Mouse (Mus musculus): ENCODE results near the gene Olfr223.
A peak's percentile ranks its signal among the peaks of the same experiment; 100 is the strongest.
"Not testable (repeated sequence)": the region's sequence is repeated elsewhere in the genome, so short reads cannot be mapped to it uniquely, and the experiment has no call there.

Gene Olfr223

DNA sequence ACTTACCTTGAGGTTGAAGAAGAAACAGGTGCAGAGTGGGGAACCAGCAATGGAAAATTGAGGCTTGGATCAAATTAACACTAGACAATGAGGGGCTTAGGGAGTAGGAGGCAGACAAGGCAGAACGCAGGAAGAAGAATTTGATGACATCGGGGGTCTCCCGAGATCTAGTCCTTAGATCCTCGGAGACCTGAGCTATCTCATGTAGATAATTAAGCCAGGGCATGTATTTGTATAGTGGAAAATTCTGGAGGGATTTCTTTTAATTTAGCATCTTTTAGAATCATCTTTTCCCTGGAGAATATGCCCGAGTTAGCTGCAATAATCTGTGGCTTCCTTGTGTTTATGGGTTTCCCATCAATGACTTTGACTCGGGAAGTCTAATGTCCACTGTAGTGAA is at the start of gene Olfr223:
Olfr223 (minus strand) TSS at position 101 of the 400 bp plus-strand sequence.
- no peak for ATAC-seq (ENCODE audit: low TSS enrichment)

DNA sequence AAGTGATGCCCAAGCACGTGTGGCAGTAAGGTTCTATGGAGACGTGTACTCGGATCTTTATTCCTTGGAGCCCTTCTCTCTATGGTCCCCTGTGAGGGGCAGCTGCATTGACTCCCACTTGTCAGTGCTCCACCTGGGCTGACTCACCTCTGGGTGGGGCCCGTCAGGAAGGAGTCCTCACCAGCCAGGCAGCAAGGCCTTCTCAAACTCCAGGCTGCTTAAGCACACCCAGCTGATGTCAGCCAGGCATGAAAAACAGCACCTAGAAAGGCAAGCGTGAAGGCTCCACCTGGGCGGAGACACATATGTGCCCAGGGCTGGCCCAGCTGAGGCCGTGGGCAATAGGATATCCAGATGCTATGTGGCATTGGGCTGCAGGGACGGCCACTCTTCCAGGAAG is 49.3 kb upstream of the Olfr223 start:
- no peak for ATAC-seq (ENCODE audit: low TSS enrichment)

DNA sequence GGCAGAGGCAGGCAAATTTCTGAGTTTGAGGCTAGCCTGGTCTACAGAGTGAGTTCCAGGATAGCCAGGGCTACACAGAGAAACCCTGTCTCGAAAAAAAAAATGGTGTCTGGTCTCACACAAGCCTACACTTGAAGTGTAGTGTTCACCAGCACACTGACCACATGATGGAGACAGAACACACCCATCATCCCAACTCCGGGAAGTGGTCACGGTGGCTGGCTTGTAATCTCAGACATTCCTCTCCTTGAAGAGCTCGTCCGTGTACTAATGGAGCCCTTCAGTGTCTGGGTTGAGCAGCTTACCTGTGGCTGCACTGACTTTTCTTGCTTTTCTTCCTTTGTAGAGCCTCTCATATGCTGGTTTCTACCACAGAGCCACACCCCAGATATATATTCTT is 48.1 kb upstream of the Olfr223 start:
- ATAC-seq (ENCODE audit: low TSS enrichment), result no peak

DNA sequence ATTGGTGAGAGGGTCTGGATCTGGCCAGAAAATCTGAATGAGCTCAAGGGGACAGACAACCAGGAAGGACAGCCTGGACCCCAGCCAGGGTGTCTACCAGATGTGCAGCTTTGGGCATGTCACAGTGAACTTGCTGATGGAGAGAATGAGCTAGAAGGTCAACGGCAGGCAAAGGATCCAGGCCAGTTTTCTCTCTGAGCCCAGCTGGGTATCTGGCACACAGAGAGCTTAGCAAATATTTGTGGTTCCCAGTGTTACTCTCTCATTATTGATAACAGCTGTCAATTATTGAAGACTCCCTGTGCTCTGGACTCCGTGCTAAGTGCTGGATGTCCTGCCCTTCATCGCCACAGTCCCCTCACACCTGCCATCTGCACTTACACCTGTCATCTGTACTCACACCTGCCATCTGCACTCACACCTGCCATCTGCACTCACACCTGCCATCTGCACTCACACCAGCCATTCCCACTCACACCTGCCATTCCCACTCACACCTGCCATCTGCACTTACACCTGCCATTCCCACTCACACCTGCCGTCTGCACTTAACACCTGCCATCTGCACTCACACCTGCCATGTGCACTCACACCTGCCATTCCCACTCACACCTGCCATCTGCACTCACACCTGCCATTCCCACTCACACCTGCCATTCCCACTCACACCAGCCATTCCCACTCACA is 47.0 kb upstream of the Olfr223 start:
- no peak for ATAC-seq (ENCODE audit: low TSS enrichment)

DNA sequence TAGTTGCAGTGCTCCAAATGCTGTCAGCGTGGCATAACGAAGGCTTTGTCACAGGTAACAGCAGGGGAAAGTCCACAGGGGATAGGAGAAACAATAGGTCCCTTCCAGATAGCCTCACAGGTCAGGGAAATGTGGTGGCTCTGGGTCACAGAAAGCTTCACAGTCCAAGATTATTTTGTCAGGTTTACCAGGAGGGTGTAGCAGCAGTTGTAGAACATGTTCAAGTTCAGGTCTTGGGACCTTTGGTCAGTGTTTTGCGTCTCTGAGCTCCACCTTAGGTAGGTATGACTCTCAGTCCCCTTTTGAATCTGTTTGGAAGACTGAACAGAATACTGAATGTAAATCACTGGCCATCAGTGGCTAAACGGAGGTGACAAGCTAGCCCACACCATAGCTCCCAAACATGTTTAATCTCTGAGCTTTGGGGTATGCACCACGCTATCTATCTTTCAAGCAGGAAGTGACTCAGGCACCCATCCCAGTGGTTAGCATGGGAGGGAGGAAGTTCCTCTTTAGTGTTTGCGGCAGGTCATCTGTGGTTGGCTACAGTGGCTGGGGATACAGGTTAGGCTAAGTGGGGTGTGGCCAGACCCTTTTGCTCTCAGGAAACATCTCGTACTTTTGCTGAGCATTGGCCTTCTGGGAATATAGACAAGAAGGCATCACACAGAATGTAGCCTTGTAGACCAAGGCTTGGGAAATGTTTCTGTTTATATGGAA is 43.8 kb upstream of the Olfr223 start:
- ATAC-seq (ENCODE audit: low TSS enrichment), result no peak

DNA sequence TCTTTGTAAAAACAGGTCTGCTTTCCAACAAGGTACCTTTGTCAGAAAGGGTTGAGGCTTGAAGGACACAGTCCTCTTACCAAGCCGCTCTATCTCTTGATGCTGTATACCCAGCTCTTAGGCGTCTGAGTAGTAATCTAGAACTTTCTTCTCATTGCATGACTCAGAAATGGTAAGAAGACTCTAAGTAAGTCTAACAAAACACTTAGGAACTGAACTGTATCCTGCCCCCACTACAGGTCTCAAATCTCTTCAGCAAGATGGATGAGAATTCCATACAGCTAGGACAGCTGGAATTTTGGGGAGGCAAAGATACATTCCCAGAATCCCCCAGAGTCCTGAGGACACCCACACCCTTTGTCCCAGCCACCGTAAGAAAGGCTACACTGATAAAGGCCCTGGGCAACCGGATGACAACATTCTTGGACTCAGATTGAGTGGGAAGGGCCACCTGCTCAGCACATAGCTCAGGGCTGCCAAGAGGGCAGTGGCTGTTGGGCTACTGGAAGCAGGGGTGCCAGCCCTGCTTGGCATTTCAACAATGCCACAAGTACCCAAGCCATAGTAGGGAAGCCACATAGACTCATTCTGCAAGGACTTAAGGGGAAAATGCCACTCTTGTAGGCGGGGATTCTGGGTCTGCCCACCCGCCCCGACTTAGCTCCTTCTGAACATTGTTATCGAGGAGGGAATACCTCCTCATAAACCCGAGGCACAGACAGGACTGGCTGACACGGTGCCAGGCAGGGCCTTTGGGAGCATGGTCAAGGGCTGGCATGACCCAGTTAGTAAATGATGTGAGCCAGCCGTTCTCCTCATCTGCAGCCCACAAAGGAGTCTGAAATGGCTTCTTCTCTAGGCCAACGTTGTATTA is 43.0 kb upstream of the Olfr223 start:
- no peak for ATAC-seq (ENCODE audit: low TSS enrichment)

DNA sequence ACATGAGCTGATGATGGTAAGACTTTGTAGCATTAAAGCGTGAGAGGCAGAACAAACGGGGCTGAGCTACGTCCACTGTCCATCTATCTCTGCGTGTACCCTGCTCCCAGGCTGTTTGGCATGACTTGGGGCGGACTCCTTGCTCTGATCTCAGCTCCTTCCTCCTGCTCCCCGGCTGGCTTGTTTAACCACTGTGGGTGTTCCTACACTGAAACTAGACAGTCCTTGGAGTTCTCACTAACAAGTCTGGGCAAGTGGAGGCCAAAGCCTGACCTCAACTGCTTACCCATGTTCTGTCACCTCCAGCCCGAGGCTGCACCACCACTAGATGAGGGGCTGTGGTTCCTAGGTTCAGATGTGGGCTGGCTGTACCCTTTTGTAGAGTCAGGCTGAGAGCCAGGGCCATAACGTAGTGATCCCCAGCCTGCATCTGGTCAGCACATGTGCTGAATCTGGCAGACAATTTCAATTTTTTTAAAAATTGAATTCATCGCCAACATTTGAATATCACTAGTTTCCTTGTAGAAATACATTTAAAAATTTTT is 42.2 kb upstream of the Olfr223 start:
- no peak for ATAC-seq (ENCODE audit: low TSS enrichment)

DNA sequence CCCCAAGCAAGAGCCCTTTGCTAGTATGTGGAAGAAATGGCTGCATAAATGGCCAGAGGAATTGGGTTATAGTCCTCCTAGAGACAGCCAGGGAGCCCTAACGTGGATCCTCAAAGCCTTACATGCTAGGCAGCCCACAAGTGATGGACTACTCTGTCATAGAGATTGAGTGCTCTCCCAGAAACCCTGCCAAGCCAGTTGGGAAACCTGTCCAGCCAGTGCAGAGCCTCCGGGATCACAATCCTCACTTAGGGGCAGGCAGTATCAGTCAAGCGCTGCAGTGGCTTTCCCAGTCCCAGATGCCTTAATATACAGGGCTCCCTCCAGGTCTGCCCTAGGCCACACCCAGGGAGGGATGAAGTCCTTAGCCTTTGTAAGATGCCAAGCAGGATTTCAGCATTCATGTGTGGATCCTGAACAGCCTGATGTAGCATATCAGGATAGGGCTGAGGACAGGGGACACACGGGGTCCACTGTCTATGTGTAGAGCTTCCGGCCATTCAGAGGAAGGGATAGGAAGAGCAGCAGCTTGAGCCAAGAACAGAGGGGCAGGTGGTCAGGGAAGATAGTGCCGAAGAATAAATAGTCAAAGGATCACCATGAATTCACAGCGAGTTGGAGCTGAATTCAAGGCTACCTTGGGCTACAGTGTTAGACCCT is 41.0 kb upstream of the Olfr223 start:
- no peak for ATAC-seq (ENCODE audit: low TSS enrichment)

DNA sequence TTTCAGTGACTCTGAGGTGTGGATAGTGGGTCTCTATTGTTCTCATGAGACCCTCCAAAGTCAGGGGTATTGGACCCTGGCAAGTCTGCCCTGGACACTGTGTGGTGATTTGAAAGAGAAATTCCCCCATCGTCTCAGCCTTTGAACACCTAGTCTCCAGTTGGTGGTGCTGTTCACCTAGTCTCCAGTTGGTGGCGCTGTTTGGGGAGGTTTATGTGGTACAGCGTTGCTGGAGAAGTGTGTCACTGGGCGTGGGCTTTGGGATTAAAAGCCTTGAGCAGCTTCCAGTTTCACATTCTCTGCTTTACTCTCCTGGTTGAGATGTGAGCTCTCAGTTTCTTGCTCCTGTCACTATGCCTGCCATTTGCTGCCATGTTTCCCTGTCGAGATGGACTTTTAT is 39.9 kb upstream of the Olfr223 start:
- peak; percentile 59; the same call in 1 of the 2 replicates for ATAC-seq (ENCODE audit: low TSS enrichment)

DNA sequence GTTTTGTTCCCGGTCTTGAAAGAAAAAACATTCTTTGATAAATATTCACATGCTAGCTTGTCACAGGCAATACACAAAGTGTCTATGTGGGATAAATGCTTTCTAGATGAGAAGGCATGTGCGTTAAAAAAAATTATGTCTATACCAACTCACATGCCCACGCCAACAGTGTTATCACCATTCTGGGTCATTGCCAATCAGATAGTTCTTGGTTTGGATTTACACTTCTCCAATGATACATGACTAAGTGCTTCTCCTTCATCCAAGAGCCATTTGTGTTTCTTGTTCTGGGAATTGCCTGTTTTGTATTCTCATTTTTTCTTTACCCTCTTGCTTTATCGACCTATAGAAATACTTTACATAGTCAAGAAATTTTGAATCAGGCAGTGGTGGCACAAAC is 38.9 kb upstream of the Olfr223 start:
- no peak for ATAC-seq (ENCODE audit: low TSS enrichment)

DNA sequence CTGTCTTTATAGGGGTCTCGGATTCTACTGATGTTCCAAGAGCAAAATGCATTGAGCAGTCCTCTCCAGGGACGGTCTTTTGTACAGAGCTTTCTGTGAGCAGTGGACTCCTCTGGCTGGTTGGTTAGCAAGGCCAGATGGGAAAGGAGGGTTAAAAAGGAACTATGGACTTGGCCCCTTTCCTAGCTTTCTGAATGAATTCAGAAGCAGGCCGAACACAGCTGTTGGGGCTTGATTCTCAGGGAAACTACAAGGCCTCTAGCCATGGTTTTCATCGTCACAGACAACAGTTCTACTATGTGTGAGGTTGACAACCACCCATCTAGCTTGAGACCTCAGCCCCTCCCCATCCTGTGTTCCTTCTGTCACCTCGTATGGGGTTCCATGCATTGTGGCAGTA is 36.8 kb upstream of the Olfr223 start:
- ATAC-seq (ENCODE audit: low TSS enrichment), result no peak

DNA sequence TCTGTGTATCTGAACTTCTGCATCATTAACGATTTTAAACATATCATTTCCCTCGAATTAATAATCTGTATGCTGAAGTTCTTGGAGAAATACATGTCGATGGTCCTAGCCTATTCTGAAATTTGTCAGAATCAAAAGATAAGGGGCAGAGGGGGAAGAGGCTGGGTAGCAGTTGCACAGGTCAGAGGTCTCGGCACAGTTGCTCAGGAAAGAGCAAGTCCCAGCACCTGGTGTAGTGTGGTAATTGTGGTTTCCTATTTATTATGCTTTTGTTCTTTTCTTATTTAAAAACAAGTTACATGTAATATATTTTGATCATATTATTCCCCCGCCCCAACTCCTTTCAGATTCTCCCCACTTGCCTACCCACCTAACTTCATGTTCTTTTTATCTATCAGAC is 35.1 kb upstream of the Olfr223 start:
- ATAC-seq (ENCODE audit: low TSS enrichment), result no peak

DNA sequence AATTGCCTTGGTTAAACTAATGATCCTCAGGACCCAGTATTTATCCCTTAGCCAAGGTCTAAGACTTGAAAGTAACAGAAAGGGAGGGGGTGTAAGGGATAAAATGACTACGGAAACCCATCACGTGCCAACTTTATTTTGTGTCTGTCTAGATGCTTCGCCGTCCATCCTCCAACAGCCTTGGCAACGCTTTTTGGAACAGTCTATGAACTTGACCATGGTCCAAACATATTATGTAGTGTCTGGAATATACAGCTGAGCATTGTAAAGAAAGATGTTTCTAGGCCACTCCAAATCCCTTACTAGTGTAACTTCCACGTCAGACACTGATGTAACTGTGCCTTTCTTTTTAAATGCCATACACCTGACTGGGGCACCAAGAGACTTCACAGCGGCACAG is 33.1 kb upstream of the Olfr223 start:
- no peak for ATAC-seq (ENCODE audit: low TSS enrichment)

DNA sequence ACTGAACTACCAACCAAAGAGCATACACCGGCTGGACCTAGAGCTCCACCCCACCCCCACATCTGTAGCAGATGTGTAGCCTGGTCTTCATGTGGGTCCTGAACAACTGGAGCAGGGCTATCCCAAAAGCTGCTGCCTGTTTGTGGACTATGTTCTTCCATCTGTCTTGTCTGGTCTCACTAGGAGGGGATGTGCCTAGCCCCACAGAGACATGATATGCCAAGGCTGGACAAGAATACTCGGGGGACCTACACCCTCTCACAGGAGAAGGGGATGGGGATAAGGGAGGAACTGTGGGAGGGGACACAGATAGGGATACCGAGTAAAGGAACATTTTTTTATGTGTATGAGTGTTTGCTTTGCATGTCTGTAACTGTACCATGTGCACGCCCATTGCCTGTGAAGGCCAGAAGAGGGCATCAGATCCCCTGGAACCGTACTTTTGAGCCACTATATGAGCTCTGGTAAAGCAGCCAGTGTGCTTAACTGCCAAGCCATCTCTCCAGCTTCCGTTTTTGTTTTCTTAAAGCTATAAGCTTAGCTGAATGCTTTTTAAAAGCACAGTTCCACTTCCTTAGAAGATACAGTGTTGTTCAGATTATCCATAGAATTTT is 31.0 kb upstream of the Olfr223 start:
- peak; percentile 90 for ATAC-seq (ENCODE audit: low TSS enrichment)

DNA sequence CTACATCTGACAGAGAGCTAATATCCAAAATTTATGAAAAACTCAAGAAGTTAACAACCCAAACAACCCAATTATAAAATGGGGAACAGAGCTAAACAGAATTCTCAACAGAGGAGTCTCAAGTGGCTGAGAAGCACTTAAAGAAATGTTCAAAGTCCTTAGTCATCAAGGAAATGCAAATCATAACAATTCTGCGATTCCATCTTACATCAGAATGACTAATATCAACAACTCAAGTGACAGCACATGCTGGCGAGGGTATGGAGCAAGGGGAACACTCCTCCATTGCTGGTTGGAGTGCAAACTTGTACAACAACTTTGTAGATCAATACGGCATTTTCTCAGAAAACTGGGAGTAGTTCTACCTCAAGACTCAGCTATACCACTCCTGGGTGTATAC is 29.1 kb upstream of the Olfr223 start:
- ATAC-seq (ENCODE audit: low TSS enrichment), result no peak

DNA sequence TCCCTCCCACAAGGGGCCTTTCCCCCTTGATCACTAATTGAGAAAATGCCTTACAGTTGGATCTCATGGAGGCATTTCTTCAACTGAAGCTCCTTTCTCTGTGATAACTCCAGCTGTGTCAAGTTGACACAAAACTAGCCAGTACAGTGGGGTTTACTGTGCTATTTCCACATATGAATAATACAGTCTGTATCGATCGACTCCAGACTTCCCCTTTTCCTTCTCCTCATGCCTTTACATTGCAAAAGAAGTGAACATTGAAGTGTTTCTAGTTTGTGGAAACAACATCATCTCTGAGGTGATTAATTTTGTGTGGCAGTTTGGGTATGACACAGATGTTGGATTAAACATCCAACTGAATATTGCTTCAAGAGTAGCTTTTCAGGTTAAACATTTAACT is 23.9 kb upstream of the Olfr223 start:
- not testable (repeated sequence) for ATAC-seq (ENCODE audit: low TSS enrichment)

DNA sequence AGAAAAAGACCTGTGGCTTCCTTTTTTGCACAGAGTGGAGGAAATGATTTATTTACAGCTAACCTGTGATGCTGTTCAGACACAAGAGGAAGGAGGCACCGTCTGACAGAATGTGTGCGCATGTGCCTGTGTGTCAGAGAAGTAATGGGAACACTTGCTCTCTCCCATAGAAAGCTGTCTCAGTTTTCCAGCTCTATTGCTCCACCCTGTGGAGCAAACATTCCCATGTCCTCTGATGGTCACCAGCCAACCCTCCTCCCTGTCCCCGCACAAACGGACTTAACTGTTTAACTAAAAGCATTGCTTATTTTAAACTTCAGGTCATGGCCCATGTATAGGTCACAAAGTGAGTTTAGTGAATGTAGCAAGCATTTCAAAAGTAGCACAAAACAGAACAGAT is 21.0 kb upstream of the Olfr223 start:
- peak; percentile 92 for ATAC-seq (ENCODE audit: low TSS enrichment)

DNA sequence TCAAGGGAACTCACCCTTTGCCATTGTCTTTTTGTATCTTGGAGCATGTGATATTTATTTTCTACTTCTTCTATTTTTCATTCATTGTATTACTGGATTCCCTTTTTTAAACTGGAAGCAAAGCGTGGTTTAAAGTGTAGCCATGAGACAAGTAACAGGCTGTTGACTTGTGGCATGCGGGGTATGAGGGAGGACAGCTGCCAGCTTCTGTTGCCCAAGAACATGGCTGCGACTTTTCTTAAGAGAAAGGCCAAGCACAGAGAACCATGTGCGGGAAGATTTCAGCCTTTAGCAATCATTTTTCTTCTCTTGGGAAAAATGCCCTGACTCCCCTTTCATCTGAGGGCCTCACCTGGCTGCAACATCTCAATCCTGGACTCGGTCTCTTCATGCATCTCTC is 18.6 kb upstream of the Olfr223 start:
- no peak for ATAC-seq (ENCODE audit: low TSS enrichment)

DNA sequence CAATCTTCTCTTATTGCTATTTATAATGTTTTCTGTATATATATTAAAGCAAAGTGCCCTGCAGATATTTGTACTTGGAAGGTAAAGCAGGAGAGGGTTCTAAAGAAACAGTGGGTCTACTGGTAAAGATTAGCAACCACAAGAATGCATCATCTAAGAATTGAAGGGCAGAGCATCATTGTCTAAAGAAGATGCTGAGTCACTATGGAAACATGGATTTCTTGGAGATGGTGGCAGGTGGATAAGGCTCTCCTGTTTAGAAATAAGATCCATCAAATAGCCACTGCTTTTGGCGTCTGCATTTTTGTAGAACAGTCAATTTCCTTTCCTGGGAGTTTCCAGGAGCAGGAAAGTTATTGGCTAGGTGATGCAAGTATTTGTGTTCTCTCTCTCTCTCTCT is 9.2 kb upstream of the Olfr223 start:
- ATAC-seq (ENCODE audit: low TSS enrichment), result no peak

DNA sequence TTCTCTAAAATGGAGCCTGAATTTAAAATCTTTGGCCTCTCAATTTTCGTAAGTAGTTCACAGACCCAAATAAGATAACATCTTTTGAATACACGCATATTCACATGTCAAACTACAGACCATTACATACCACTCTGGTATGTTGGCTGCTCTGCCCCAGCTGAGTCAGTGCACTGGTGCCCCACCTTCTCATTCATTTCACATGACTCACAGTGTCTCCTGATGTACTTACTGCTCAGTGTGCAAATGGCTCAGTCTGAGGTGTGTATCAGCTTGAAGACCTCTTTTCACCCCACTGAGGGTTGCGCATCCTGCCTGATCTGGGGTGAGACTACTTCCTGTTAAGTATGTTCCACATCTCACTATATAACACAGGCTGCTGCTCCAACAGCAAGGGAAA is 7.8 kb upstream of the Olfr223 start:
- no peak for ATAC-seq (ENCODE audit: low TSS enrichment)

DNA sequence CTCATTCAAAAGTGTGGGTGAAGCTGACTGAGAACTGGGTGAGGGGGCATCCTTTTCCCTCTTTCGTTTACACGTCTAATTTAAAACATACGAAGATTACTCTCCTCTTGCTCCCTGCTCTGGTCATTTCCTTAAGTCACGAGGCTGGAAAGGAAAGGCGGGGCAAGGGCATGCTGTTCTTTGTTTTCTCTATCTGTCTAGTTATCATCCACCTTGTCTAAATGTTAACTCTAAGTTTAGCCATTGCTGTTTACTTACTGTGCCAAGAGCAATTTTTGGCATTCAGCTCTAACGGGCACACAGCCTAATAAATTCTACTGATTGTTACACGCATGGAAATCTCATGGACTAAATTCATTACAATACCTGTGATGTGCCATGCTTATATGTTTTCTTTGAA is 6.1 kb upstream of the Olfr223 start:
- no peak for ATAC-seq (ENCODE audit: low TSS enrichment)

All from frontal cortex, adult (tissue).